Mouse (Mus musculus) heart, embryonic 15.5 days (tissue): ENCODE data around the gene Parp9. TPM values are rescaled to one million over a fixed set of nuclear protein-coding genes. Genes with fewer than 3 reads are reported as not detected.
"Not testable (repeated sequence)": the region's sequence is repeated elsewhere in the genome, so short reads cannot be mapped to it uniquely, and the experiment has no call there.

Experiments used
- ATAC-seq: fragments of 200-750 bp; cut with Nextera tagmentation; replicated peaks from 2 replicates; pipeline ENCODE4 v1.8.0; 2017; ENCODE audit warnings: low read depth, moderate TSS enrichment; ENCODE audit not compliant: insufficient number of reproducible peaks, insufficient read depth, low FRiP score
- H3K27ac ChIP-seq: fragments of 300-500 bp; sonication (generic); 2 replicates; pipeline ENCODE4 v1.5.1; 2015; ENCODE audit warnings: mild to moderate bottlenecking, inconsistent platforms
- H3K27me3 ChIP-seq: fragments of 300-500 bp; sonication (generic); 2 replicates; pipeline ENCODE4 v1.6.1; 2015; ENCODE audit warnings: inconsistent platforms
- H3K36me3 ChIP-seq: fragments of 300-500 bp; sonication (generic); 2 replicates; pipeline ENCODE4 v1.6.1; 2015; ENCODE audit warnings: mild to moderate bottlenecking, inconsistent platforms
- H3K4me1 ChIP-seq: fragments of 300-500 bp; sonication (generic); replicated peaks from 2 replicates; pipeline ENCODE4 v1.6.1; 2015; ENCODE audit warnings: inconsistent platforms
- H3K4me2 ChIP-seq: fragments of 300-500 bp; sonication (generic); 2 replicates; pipeline ENCODE4 v1.6.1; 2015; ENCODE audit warnings: inconsistent platforms, mild to moderate bottlenecking, moderate library complexity
- H3K4me3 ChIP-seq: fragments of 300-500 bp; sonication (generic); 2 replicates; pipeline ENCODE4 v1.5.1; 2015; ENCODE audit warnings: mild to moderate bottlenecking, inconsistent platforms
- H3K9ac ChIP-seq: fragments of 300-500 bp; sonication (generic); 2 replicates; pipeline ENCODE4 v1.6.1; 2015; ENCODE audit warnings: mild to moderate bottlenecking, inconsistent platforms
- H3K9me3 ChIP-seq: fragments of 300-500 bp; sonication (generic); replicated peaks from 2 replicates; pipeline ENCODE4 v1.6.1; 2016; ENCODE audit warnings: inconsistent platforms
- WGBS: fragments of 180-500 bp; shearing (Covaris S2); methylation state at CpG from one replicate; pipeline ENCODE4 v1.1.7; 2015; ENCODE audit warnings: mixed read lengths; 5-methylcytosine and 5-hydroxymethylcytosine counted together
- polyA plus RNA-seq: library from polyadenylated mRNA; unstranded; fragments of >200 nt; fragmentation: Nextera tagmentation; extraction: Ambion mirVana; gene quantifications from 2 replicates; pipeline ENCODE4 v1.2.1, GENCODE M21; 2015

The Parp9 gene
- polyA plus RNA-seq, 1 experiment from 2014 or later, result 8.4 TPM

- H3K27me3 ChIP-seq, result no peaks in the 10 kb centered on the region
- no peak for ATAC-seq
- 39% methylated on average over 1 of the region's 1 CpGs for WGBS
These were observed 35.8 kb downstream of the Parp9 start for GRCm38 (mm10) chr16:35974021-35974420.

GRCm38 (mm10) chr16:35978450-35978849 is 40.2 kb downstream of the Parp9 start, which contains the start of gene Kpna1:
Kpna1 (plus strand) TSS chr16:35978750.
- H3K4me3 ChIP-seq, H3K9ac ChIP-seq: not testable (repeated sequence)

More at GRCm38 (mm10) chr16:35974021-35974420, 35.8 kb downstream of the Parp9 start:
- Histone ChIP-seq H3K4me2 (no peak overlapping the region), H3K4me1 (no peaks in the 10 kb centered on the region), H3K4me3 (no peak overlapping the region), H3K9me3 (no peaks in the 10 kb centered on the region), H3K27ac (no peak overlapping the region), H3K36me3 (peaks cover 12% of the 10 kb centered on the region; the same call in 1 of the 2 replicates), H3K9ac (no peak overlapping the region)

GRCm38 (mm10) chr16:35981363-35981821 is 43.1 kb downstream of the Parp9 start:
- H3K27ac ChIP-seq, result no peak overlapping the region
- H3K27me3 ChIP-seq, result no peaks in the 10 kb centered on the region
- H3K4me2 ChIP-seq, result 0 out of 2 replicates have a peak overlapping the region, but pooled peaks have one; percentile 0
- no peak overlapping the region for H3K9ac ChIP-seq
- no peaks in the 10 kb centered on the region for H3K9me3 ChIP-seq
- peaks cover 12% of the 10 kb centered on the region for H3K4me1 ChIP-seq
- H3K4me3 ChIP-seq, result no peak overlapping the region
- ATAC-seq, result peak; percentile 92
- 43% methylated on average over 19 of the region's 19 CpGs for WGBS
- no peaks in the 10 kb centered on the region for H3K36me3 ChIP-seq

More at GRCm38 (mm10) chr16:35978450-35978849, 40.2 kb downstream of the Parp9 start, which contains the start of gene Kpna1:
- H3K36me3 ChIP-seq, H3K27ac ChIP-seq, ATAC-seq, H3K4me2 ChIP-seq, H3K4me1 ChIP-seq, H3K27me3 ChIP-seq, H3K9me3 ChIP-seq: not testable (repeated sequence)
- 88% methylated on average over 1 of the region's 1 CpGs for WGBS

- Histone ChIP-seq H3K4me2 (peak overlapping the region; percentile 83), H3K4me1 (peaks cover 12% of the 10 kb centered on the region), H3K4me3 (peak overlapping the region; percentile 95), H3K27me3 (no peaks in the 10 kb centered on the region), H3K27ac (peak overlapping the region; percentile 100), H3K9ac (peak overlapping the region; percentile 97), H3K36me3 (no peaks in the 10 kb centered on the region), H3K9me3 (no peaks in the 10 kb centered on the region)
- no peak for ATAC-seq
- WGBS, result 4% methylated on average over 15 of the region's 15 CpGs
These were observed 44.2 kb downstream of the Parp9 start for GRCm38 (mm10) chr16:35982506-35982901.

GRCm38 (mm10) chr16:35982902-35983516 is 44.7 kb downstream of the Parp9 start:
- WGBS, result under 1% methylated on average over 54 of the region's 54 CpGs
- H3K9ac ChIP-seq, result peak overlapping the region; percentile 97
- peaks cover 12% of the 10 kb centered on the region for H3K4me1 ChIP-seq
- H3K27ac ChIP-seq, result peak overlapping the region; percentile 100
- H3K36me3 ChIP-seq, result no peaks in the 10 kb centered on the region
- H3K4me3 ChIP-seq, result peak overlapping the region; percentile 95
- H3K9me3 ChIP-seq, result no peaks in the 10 kb centered on the region
- peak; percentile 89 for ATAC-seq
- no peaks in the 10 kb centered on the region for H3K27me3 ChIP-seq
- peak overlapping the region; percentile 83 for H3K4me2 ChIP-seq

GRCm38 (mm10) chr16:35983517-35984101 is 45.3 kb downstream of the Parp9 start:
- H3K9me3 ChIP-seq, result no peaks in the 10 kb centered on the region
- H3K27me3 ChIP-seq, result no peaks in the 10 kb centered on the region
- H3K4me3 ChIP-seq, result peak overlapping the region; percentile 95
- H3K4me2 ChIP-seq, result peak overlapping the region; percentile 83
- no peaks in the 10 kb centered on the region for H3K36me3 ChIP-seq
- WGBS, result 0% methylated on average over 48 of the region's 86 CpGs
- H3K27ac ChIP-seq, result peak overlapping the region; percentile 100
- ATAC-seq, result peak; percentile 71
- H3K4me1 ChIP-seq, result peaks cover 12% of the 10 kb centered on the region
- peak overlapping the region; percentile 97 for H3K9ac ChIP-seq

GRCm38 (mm10) chr16:35984471-35984870 is 46.2 kb downstream of the Parp9 start:
- no peak for ATAC-seq
- Histone ChIP-seq H3K4me2 (peak overlapping the region; percentile 83), H3K36me3 (no peaks in the 10 kb centered on the region), H3K9ac (no peak overlapping the region), H3K27me3 (no peaks in the 10 kb centered on the region), H3K27ac (peak overlapping the region; percentile 100; the same call in 1 of the 2 replicates), H3K4me1 (peaks cover 12% of the 10 kb centered on the region), H3K4me3 (peak overlapping the region; percentile 95), H3K9me3 (no peaks in the 10 kb centered on the region)
- WGBS, result 33% methylated on average over 3 of the region's 3 CpGs

- WGBS, result 76% methylated on average over 1 of the region's 1 CpGs
- Histone ChIP-seq H3K4me2 (no peak overlapping the region), H3K36me3 (no peaks in the 10 kb centered on the region), H3K9ac (no peak overlapping the region), H3K27ac (no peak overlapping the region), H3K4me1 (peaks cover 7% of the 10 kb centered on the region), H3K9me3 (no peaks in the 10 kb centered on the region), H3K27me3 (no peaks in the 10 kb centered on the region), H3K4me3 (no peak overlapping the region)
- no peak for ATAC-seq
These were observed 49.7 kb downstream of the Parp9 start for GRCm38 (mm10) chr16:35987930-35988329.

GRCm38 (mm10) chr16:35992391-35992790 is 54.1 kb downstream of the Parp9 start:
- no peaks in the 10 kb centered on the region for H3K4me1 ChIP-seq
- no peak overlapping the region for H3K4me2 ChIP-seq
- no peaks in the 10 kb centered on the region for H3K27me3 ChIP-seq
- no peak overlapping the region for H3K4me3 ChIP-seq
- H3K36me3 ChIP-seq, result no peaks in the 10 kb centered on the region
- H3K27ac ChIP-seq, result no peak overlapping the region
- 78% methylated on average over 1 of the region's 1 CpGs for WGBS
- ATAC-seq, result no peak
- H3K9me3 ChIP-seq, result no peaks in the 10 kb centered on the region
- no peak overlapping the region for H3K9ac ChIP-seq

GRCm38 (mm10) chr16:35993316-35993715 is 55.0 kb downstream of the Parp9 start:
- H3K4me2 ChIP-seq, result no peak overlapping the region
- H3K9me3 ChIP-seq, result no peaks in the 10 kb centered on the region
- no peaks in the 10 kb centered on the region for H3K27me3 ChIP-seq
- H3K9ac ChIP-seq, result no peak overlapping the region
- no peak overlapping the region for H3K4me3 ChIP-seq
- H3K4me1 ChIP-seq, result no peaks in the 10 kb centered on the region
- WGBS, result 90% methylated on average over 3 of the region's 3 CpGs
- no peak for ATAC-seq
- H3K27ac ChIP-seq, result no peak overlapping the region
- no peaks in the 10 kb centered on the region for H3K36me3 ChIP-seq

GRCm38 (mm10) chr16:35998852-35999251 is 60.6 kb downstream of the Parp9 start:
- ATAC-seq, H3K4me2 ChIP-seq, H3K4me3 ChIP-seq, H3K27me3 ChIP-seq, H3K4me1 ChIP-seq, H3K27ac ChIP-seq, H3K9ac ChIP-seq, H3K9me3 ChIP-seq: not testable (repeated sequence)
- peaks cover 16% of the 10 kb centered on the region for H3K36me3 ChIP-seq
- 92% methylated on average over 4 of the region's 4 CpGs for WGBS
